Mouse (Mus musculus) left cerebral cortex, adult 2 months (tissue): ENCODE measurements at regions not wholly inside any gene's neighbourhood (a gene's known extent, or its start where the extent isn't known, plus 50 kb on each side); places are given as distances from the start of the nearest gene placed in this dataset.
A peak's percentile ranks its signal among the peaks of the same experiment; 100 is the strongest.
"Not testable (repeated sequence)": the region's sequence is repeated elsewhere in the genome, so short reads cannot be mapped to it uniquely, and the experiment has no call there.

Experiments used
- DNase-seq, 2 experiments: peaks; one replicate each; pipeline ENCODE4 v3.0.0; 2021 to 2022; ENCODE audit warnings: low spot score in 2 of 2, mixed read lengths in 1 of 2; ENCODE audit errors: extremely low spot score in 1 of 2
- H3K27ac ChIP-seq: fragments of 200-600 bp; 2 replicates; pipeline ENCODE4 v1.8.1; 2022
- H3K4me3 ChIP-seq: fragments of 200-600 bp; 2 replicates; pipeline ENCODE4 v1.8.1; 2022
- CTCF ChIP-seq: fragments of 200-600 bp; IDR thresholded peaks from 2 replicates; pipeline ENCODE4 v1.8.1; 2022; ENCODE audit warnings: antibody characterized with exemption, mild to moderate bottlenecking, moderate library complexity
- intact Hi-C: fragments of 180-260 bp; cut with DNase I; formaldehyde crosslinking; loops from one replicate; pipeline ENCODE4 v1.15.1; 2025

- no peak for TF ChIP-seq CTCF
- intact Hi-C loops, result no loop called here
- DNase-seq, result no peak
- no peak overlapping the region for H3K4me3 ChIP-seq
- H3K27ac ChIP-seq, result no peak overlapping the region
Measured at GRCm38 (mm10) chr3:15040866-15041528, 154.9 kb downstream of the Car2 start.

GRCm38 (mm10) chr3:15053968-15054367, 167.9 kb downstream of the Car2 start:
- Histone ChIP-seq H3K27ac (no peak overlapping the region), H3K4me3 (no peak overlapping the region)
- no peak for DNase-seq
- no peak for TF ChIP-seq CTCF
- intact Hi-C loops, result no loop called here

GRCm38 (mm10) chr3:15055516-15056256, 169.6 kb downstream of the Car2 start:
- intact Hi-C loops, DNase-seq, H3K27ac ChIP-seq, H3K4me3 ChIP-seq: not testable (repeated sequence)

GRCm38 (mm10) chr3:15056788-15057585, 170.9 kb downstream of the Car2 start:
- intact Hi-C loops, H3K27ac ChIP-seq, H3K4me3 ChIP-seq, DNase-seq: not testable (repeated sequence)

- intact Hi-C loops, result no loop called here
- Histone ChIP-seq H3K4me3 (no peak overlapping the region), H3K27ac (no peak overlapping the region)
- TF ChIP-seq CTCF, result no peak
- DNase-seq, result no peak
Measured at GRCm38 (mm10) chr3:15065681-15066080, 179.6 kb downstream of the Car2 start.

GRCm38 (mm10) chr3:15068256-15068655, 182.2 kb downstream of the Car2 start:
- no peak for TF ChIP-seq CTCF
- Histone ChIP-seq H3K27ac (no peak overlapping the region), H3K4me3 (no peak overlapping the region)
- DNase-seq, result no peak
- intact Hi-C loops, result no loop called here

GRCm38 (mm10) chr3:15071030-15071883, 185.2 kb downstream of the Car2 start:
- no peak for DNase-seq
- Histone ChIP-seq H3K4me3 (no peak overlapping the region), H3K27ac (no peak overlapping the region)
- intact Hi-C loops, result no loop called here
- TF ChIP-seq CTCF, result no peak

GRCm38 (mm10) chr3:15073405-15073804, 187.3 kb downstream of the Car2 start:
- H3K27ac ChIP-seq, result no peak overlapping the region
- no peak overlapping the region for H3K4me3 ChIP-seq
- intact Hi-C loops, result no loop called here
- TF ChIP-seq CTCF, result no peak
- DNase-seq, result no peak

- Histone ChIP-seq H3K4me3 (no peak overlapping the region), H3K27ac (no peak overlapping the region)
- DNase-seq, result no peak
- intact Hi-C loops, result no loop called here
- no peak for TF ChIP-seq CTCF
Measured at GRCm38 (mm10) chr3:15073847-15074246, 187.8 kb downstream of the Car2 start.

GRCm38 (mm10) chr3:15074949-15075348, 188.9 kb downstream of the Car2 start:
- no peak for TF ChIP-seq CTCF
- Histone ChIP-seq H3K4me3 (no peak overlapping the region), H3K27ac (no peak overlapping the region)
- no peak for DNase-seq
- intact Hi-C loops, result no loop called here

- Histone ChIP-seq H3K4me3 (no peak overlapping the region), H3K27ac (no peak overlapping the region)
- intact Hi-C loops, result loop anchor here (10.0 kb wide), 1 partner anchor 205 kb away; the partner anchor contains the start of gene Car2
- DNase-seq, result no peak
- peak; percentile 28 for TF ChIP-seq CTCF
Measured at GRCm38 (mm10) chr3:15090124-15090523, 204.1 kb downstream of the Car2 start.
